Mouse (Mus musculus) spleen, postnatal 36 days (tissue): ENCODE measurements around the gene Rab3a.

Experiments used
- DNase-seq, 2 experiments: peaks; one replicate each; pipeline ENCODE4 v3.0.0; 2022; ENCODE audit warnings: low spot score in 2 of 2, mixed read lengths in 1 of 2

Gene Rab3a

DNA sequence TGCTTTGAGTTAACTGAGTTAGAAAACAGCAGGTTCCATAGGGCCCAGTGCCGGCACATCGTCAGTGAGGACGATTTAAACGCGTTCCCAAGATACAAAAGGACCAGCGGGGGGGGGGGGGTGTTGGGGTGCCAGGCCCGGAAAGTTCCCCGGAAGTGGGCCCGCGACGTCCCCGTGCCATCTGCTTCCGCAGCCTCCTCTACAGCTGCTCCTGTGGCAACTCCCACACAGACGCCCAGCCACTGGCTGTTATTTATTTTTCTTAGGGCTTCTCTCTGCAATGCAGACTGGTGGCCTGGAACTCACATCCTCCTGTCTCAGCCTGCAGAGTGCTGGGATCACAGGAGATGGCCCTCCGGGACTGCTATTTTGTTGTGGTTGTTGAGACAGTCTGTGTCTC is 46.7 kb downstream of the Rab3a start:
- peak in 1 of 2 experiments; percentile 40 for DNase-seq

DNA sequence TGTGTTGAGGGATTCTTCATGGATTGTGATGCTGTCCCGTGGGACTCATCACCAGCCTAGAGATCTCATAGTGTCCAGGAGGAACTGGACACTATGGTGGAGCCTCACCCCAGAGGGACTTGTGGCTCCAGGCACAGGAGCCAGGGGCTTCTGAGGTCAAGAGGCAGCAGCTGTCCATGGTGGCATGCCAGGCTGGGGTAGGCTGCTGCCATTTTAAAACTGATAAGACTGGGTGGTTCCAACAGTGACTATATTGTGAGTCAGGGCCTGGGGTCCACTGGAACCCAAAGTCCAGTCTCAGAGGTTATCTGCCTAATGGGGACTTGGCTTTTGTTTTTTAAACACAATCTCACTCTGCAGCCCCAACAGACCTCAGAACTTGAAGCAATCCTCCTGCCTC is 47.4 kb downstream of the Rab3a start:
- no peak for DNase-seq

DNA sequence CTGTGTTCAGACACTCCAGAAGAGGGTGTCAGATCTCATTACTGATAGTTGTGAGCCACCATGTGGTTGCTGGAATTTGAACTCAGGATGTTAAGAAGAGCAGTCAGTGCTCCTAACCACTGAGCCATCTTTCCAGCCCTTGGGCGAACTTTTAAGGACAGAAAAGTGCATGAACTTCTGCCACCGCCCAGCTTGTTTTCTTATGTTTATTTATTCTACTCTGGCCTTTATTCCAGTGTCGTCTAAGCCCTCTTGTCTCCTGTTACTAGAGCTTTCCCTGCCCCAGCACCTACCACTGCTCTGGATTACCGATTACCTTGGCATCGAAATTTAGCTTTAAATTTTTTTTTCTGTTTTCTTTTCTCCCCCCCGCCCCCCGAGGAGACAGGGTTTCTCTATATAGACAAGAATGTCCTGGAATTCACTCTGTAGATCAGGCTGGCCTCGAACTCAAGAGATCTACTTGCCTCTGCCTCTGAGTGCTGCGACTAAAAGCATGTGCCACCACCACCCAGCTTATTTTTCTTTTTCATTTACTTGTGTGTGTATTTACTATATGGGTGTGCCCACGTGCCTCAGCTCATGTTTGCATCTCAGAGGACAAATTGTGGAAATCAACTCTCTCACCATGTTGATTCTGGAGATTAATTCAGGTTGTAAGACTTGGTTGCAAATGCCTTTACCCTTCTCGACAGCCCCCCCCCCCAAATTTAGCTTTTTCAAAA is 48.5 kb downstream of the Rab3a start:
- DNase-seq: no peak

DNA sequence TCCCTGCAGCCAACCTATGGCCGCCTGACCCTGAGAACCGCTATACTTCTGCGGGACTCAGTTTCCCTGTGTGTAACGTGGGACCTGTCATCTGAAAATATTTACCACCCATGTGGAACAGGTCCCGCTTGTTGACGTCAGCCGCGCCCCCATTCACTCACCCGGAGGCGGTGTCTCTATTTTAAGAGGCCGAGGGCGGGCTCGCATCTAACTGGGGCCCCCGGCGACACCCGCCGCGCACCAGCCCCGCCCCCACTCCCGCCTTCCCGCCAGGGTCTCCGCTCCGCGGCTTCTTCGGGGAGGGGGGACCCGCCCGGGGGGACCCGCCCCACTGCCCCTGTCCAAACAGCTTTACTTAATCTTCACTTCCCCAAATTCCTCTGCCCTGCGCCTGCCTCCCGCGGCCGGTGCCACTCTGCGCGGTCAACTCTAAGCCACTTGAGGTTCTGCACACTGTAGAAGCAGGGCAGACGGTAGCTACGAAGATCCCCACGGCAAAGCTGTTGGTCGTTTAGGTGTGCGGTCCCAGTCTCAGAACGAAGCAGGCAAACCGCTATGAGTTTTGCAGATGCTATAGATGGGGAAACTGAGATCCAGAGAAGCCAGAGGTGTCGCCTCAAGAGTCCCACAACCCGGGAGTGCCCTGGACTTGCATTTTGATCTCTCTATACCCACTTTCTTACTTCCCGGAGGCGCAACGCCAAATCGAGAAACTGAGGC is 49.4 kb downstream of the Rab3a start:
- peak; percentile 90 to 93 for DNase-seq

DNA sequence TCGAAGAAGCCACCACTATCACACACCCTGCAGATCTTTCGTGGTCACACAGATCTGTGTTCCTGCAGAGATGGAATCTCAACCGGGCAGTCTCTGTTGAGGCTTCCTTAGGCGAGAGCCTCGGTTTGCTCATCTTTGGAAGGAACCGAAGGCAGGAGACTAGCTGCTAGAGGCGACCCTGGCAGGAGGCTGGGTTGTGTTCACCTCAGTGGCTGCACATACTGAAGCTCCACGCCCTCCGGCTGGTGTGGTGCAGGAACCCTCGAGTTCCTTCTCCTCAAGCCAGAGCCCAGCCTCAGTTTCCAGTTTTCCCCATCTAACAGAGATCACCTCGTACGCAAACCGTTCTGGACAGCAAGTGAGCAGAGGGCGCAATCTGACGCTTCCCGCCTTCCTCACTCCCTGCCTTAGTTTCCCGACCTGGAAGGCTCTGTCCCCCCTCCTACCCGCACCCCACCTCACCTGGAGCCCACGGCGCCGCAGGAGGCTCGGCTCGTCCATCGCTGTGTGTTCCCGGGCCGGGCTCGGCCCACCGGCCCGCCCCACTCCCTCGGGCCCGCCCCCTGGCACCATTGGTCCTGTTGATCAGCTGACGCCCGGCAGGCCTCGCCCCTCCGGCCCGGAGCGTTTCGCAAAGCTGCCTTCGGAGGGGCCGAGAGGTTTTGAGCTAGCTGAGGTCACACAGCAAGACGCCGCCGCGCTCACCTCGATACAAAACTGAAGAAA is 50.2 kb downstream of the Rab3a start, which contains the start of gene Mast3:
Gene Mast3, minus strand, starts transcription at position 574 of the 726 bp plus-strand sequence.
- peak; percentile 90 to 91 for DNase-seq

DNA sequence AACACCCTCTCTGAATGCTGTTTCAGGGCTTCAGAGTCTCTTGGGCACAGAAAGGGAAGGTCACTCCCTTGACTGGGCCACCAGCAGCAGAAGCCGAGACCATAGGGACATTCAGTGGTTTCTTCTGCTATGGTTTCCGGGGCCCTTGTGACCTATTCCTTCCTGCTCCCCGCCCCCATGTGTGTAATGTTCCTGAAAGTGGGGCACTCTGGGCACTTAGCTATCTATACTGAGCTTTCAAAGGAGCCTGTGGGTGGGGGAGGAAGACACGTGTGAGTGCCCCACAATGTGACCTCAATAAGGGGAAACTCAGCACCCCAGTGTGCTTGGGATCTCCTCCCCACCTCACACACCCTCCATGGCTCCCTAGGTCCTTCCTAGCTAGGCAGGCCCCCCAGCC is 52.1 kb downstream of the Rab3a start:
- peak; percentile 87 to 88 for DNase-seq

DNA sequence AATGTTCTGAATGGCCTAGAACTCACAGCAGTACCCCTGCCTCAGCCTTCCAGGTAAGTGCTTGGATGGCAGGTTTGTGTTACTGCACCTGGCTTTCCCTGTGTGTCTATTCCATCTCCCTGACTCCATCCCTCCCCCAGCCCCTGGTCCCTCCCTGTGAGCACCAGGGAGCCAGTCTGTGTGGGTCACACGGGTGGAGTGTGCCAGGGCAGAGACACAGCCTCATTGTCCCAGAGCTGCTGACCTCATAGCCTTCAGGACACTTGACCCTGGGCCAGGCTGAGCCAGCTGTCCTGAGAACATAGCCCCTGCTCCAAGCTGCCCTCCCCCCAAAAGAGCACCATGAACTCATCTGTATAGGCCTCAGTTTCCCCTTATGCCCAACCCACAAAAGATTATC is 52.8 kb downstream of the Rab3a start:
- DNase-seq: no peak

DNA sequence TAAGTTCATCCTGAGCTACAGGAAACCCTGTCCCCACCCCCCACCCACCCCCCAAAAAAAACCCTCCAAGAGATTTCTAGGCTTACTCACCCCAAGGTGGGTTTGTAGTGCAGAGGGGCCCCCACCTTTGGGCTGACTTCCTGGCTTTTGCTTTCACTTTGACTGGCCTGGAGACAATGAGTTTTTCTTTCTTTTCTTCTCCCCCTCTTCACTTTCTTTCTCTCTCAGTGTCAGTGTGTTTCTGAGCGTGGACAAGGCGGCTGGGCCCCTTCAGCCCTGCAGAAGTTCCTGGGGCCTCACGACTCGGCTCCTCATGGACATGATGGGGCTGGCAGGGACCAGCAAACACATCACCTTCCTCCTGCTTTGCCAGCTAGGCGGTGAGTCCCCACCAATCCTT is 53.8 kb downstream of the Rab3a start, which contains the start of gene Il12rb1:
Gene Il12rb1, plus strand, starts transcription at position 211 of the 400 bp plus-strand sequence.
- DNase-seq: no peak
